Mouse (Mus musculus) C2C12 (cell line): ENCODE measurements around the gene Csnk1e.

ENCODE experiments used
- CTCF ChIP-seq: IDR thresholded peaks from one replicate; pipeline ENCODE4 v1.5.1; 2011; ENCODE audit not compliant: control insufficient read depth, insufficient read depth, insufficient read length
- FOSL1 ChIP-seq: IDR thresholded peaks from one replicate; pipeline ENCODE4 v1.8.0; 2011; ENCODE audit warnings: mild to moderate bottlenecking, low read length; ENCODE audit not compliant: poor library complexity, insufficient read depth, severe bottlenecking
- MYOD1 ChIP-seq: IDR thresholded peaks from one replicate; pipeline ENCODE4 v1.6.1; 2011; ENCODE audit warnings: low read depth; ENCODE audit not compliant: control insufficient read depth, insufficient read length
- USF1 ChIP-seq: IDR thresholded peaks from one replicate; pipeline ENCODE4 v1.6.1; 2011; ENCODE audit warnings: low read depth, mild to moderate bottlenecking, control low read depth, moderate library complexity

DNA sequence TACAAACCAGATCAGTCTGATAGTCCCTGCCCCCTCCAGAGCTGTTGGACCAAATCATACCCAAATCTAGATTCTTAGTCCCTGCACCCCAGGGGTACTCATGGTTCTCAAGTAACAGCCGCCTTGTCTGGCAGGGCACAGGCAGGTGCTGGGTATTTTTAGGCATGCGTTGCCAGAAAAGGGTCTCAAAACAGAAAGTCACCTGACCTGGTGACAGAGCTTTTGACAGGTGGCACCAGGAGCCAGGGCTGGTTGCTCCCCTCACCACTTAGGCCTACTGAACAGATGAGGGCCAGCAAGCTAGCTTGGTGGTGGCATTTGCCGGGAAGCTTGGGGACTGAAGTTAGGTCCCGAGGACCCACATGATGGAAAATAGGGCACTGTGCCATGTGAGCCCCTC is 48.8 kb downstream of the Csnk1e start:
- TF ChIP-seq CTCF (no peak), MYOD1 (no peak), USF1 (no peak), FOSL1 (no peak)
